Mouse (Mus musculus): ENCODE measurements around the gene Smyd4.

DNA sequence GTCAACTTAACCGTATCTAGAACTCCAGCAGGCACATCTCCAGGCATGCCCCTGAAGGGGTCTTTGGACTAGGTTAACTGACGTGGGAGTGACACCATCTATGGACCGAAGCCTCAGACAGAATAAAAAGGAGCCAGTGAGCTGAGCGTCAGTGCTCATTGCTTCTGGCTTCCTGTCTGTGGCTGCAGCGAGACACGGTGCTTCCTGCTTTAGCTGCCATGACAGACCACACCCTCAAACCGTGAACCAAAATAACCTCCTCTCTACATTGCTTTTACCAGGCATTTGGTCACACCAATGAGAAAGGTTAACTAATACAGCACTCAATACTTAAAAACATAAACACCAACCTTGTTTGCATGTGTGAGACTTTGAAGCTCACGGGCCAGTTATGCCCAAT lies 11.6 kb upstream of the Smyd4 start:
- TF ChIP-seq CTCF (IDR thresholded peaks at IDR 0.05; ENCODE audit: insufficient read depth, low read depth, low read length) (no peak), POLR2A (IDR thresholded peaks at IDR 0.05; ENCODE audit: insufficient read depth, low read depth, low read length) (no peak)
